Mouse (Mus musculus) forebrain, embryonic 14.5 days (tissue): ENCODE data around the gene Prkar2b. TPM values are rescaled to one million over a fixed set of nuclear protein-coding genes. Genes with fewer than 3 reads are reported as not detected.

Experiments used
- ATAC-seq: fragments of 200-750 bp; cut with Nextera tagmentation; 2 replicates; pipeline ENCODE4 v1.8.0; 2017; ENCODE audit warnings: mild to moderate bottlenecking, moderate library complexity
- DNase-seq: peaks from one replicate; pipeline ENCODE4 v3.0.0-alpha.2; 2015; ENCODE audit warnings: low spot score
- H3K27ac ChIP-seq: fragments of 300-500 bp; sonication (generic); 2 replicates; pipeline ENCODE4 v1.5.1; 2014; ENCODE audit warnings: low read depth, mild to moderate bottlenecking, control low read depth, low read length, moderate library complexity
- H3K27me3 ChIP-seq: fragments of 300-500 bp; sonication (generic); replicated peaks from 2 replicates; pipeline ENCODE4 v1.6.1; 2014; ENCODE audit warnings: low read length, control low read depth, mixed read lengths; ENCODE audit not compliant: control insufficient read depth, insufficient read depth
- H3K36me3 ChIP-seq: fragments of 300-500 bp; sonication (generic); 2 replicates; pipeline ENCODE4 v1.6.1; 2014; ENCODE audit warnings: low read length, control low read depth; ENCODE audit not compliant: control insufficient read depth, insufficient read depth
- H3K4me1 ChIP-seq: fragments of 300-500 bp; sonication (generic); 2 replicates; pipeline ENCODE4 v1.6.1; 2014; ENCODE audit warnings: antibody characterized with exemption, low read length, control low read depth; ENCODE audit not compliant: control insufficient read depth, insufficient read depth
- H3K4me2 ChIP-seq: fragments of 300-500 bp; sonication (generic); 2 replicates; pipeline ENCODE4 v1.6.1; 2014; ENCODE audit warnings: mild to moderate bottlenecking, control low read depth, low read length
- H3K4me3 ChIP-seq: fragments of 300-500 bp; sonication (generic); 2 replicates; pipeline ENCODE4 v1.5.1; 2014; ENCODE audit warnings: low read depth, low read length, control low read depth
- H3K9ac ChIP-seq: fragments of 300-500 bp; sonication (generic); 2 replicates; pipeline ENCODE4 v1.6.1; 2014; ENCODE audit warnings: mild to moderate bottlenecking, low read length, control low read depth, moderate library complexity
- H3K9me3 ChIP-seq: fragments of 300-500 bp; sonication (generic); replicated peaks from 2 replicates; pipeline ENCODE4 v1.6.1; 2016; ENCODE audit warnings: low read length, control low read depth, mixed read lengths; ENCODE audit not compliant: control insufficient read depth
- WGBS: fragments of 180-500 bp; shearing (Covaris S2); extraction: QIAGEN DNeasy Blood & Tissue Kit; methylation state at CpG from one replicate; pipeline ENCODE4 v1.1.7; 2014; 5-methylcytosine and 5-hydroxymethylcytosine counted together
- polyA plus RNA-seq: library from polyadenylated mRNA; unstranded; fragments of >200 nt; fragmentation: Nextera tagmentation; extraction: Ambion mirVana; gene quantifications from 2 replicates; pipeline ENCODE4 v1.2.1, GENCODE M21; 2014

The Prkar2b gene
- polyA plus RNA-seq, result 114 and 139 TPM in 2 replicates

- H3K9ac ChIP-seq, result peak within 1 kb of the TSS; percentile 95
- H3K9me3 ChIP-seq, result no peaks in the 10 kb centered on the region
- no peaks in the 10 kb centered on the region for H3K36me3 ChIP-seq
- WGBS, result 1% methylated on average over 48 of the region's 64 CpGs
- no peaks in the 10 kb centered on the region for H3K27me3 ChIP-seq
- peak within 1 kb of the TSS; percentile 84 for H3K4me3 ChIP-seq
- peak; percentile 96 for DNase-seq
- peaks cover 21% of the 10 kb centered on the region for H3K4me1 ChIP-seq
- peak within 1 kb of the TSS; percentile 98 for H3K27ac ChIP-seq
- peak; percentile 95 for ATAC-seq
- H3K4me2 ChIP-seq, result peak within 1 kb of the TSS; percentile 66
These were observed at the start of gene Prkar2b for GRCm38 (mm10) chr12:32061090-32061930. Gene Prkar2b (minus strand): TSS chr12:32061296.

- no peaks in the 10 kb centered on the region for H3K27me3 ChIP-seq
- no peaks in the 10 kb centered on the region for H3K4me1 ChIP-seq
- H3K9me3 ChIP-seq, result no peaks in the 10 kb centered on the region
- no peak for ATAC-seq
- no peak overlapping the region for H3K4me3 ChIP-seq
- no peak overlapping the region for H3K27ac ChIP-seq
- H3K36me3 ChIP-seq, result no peaks in the 10 kb centered on the region
- H3K4me2 ChIP-seq, result no peak overlapping the region
- 90% methylated on average over 8 of the region's 8 CpGs for WGBS
- H3K9ac ChIP-seq, result no peak overlapping the region
- DNase-seq, result no peak
These were observed 48.1 kb upstream of the Prkar2b start for GRCm38 (mm10) chr12:32109201-32109600.

GRCm38 (mm10) chr12:32104955-32105521 is 43.9 kb upstream of the Prkar2b start:
- no peak overlapping the region for H3K4me2 ChIP-seq
- H3K27me3 ChIP-seq, result no peaks in the 10 kb centered on the region
- no peaks in the 10 kb centered on the region for H3K4me1 ChIP-seq
- no peaks in the 10 kb centered on the region for H3K9me3 ChIP-seq
- whole genome bisulfite sequencing, result 86% methylated on average over 4 of the region's 4 CpGs
- ATAC-seq, result no peak
- no peak overlapping the region for H3K4me3 ChIP-seq
- H3K36me3 ChIP-seq, result no peaks in the 10 kb centered on the region
- no peak for DNase-seq
- no peak overlapping the region for H3K27ac ChIP-seq
- no peak overlapping the region for H3K9ac ChIP-seq

GRCm38 (mm10) chr12:32104451-32104862 is 43.4 kb upstream of the Prkar2b start:
- Histone ChIP-seq H3K4me1 (no peaks in the 10 kb centered on the region), H3K9me3 (no peaks in the 10 kb centered on the region), H3K4me2 (no peak overlapping the region), H3K4me3 (no peak overlapping the region), H3K36me3 (no peaks in the 10 kb centered on the region), H3K9ac (no peak overlapping the region), H3K27ac (no peak overlapping the region), H3K27me3 (no peaks in the 10 kb centered on the region)
- DNase-seq, result no peak
- 89% methylated on average over 6 of the region's 6 CpGs for WGBS
- no peak for ATAC-seq

- WGBS, result 94% methylated on average over 4 of the region's 4 CpGs
- Histone ChIP-seq H3K9ac (no peak overlapping the region), H3K4me2 (no peak overlapping the region), H3K9me3 (no peaks in the 10 kb centered on the region), H3K4me3 (no peak overlapping the region), H3K36me3 (no peaks in the 10 kb centered on the region), H3K4me1 (no peaks in the 10 kb centered on the region), H3K27me3 (no peaks in the 10 kb centered on the region), H3K27ac (no peak overlapping the region)
- ATAC-seq, result no peak
- DNase-seq, result no peak
These were observed 40.2 kb upstream of the Prkar2b start for GRCm38 (mm10) chr12:32101306-32101705.

- ATAC-seq (no peak), DNase-seq (no peak)
- Histone ChIP-seq H3K4me2 (no peak overlapping the region), H3K36me3 (no peaks in the 10 kb centered on the region), H3K4me3 (no peak overlapping the region), H3K9me3 (no peaks in the 10 kb centered on the region), H3K4me1 (no peaks in the 10 kb centered on the region), H3K27me3 (no peaks in the 10 kb centered on the region), H3K9ac (no peak overlapping the region), H3K27ac (no peak overlapping the region)
- WGBS, result 92% methylated on average over 4 of the region's 4 CpGs
These were observed 38.6 kb upstream of the Prkar2b start for GRCm38 (mm10) chr12:32099686-32100206.

- Histone ChIP-seq H3K27ac (no peak overlapping the region), H3K4me3 (no peak overlapping the region), H3K36me3 (no peaks in the 10 kb centered on the region), H3K27me3 (no peaks in the 10 kb centered on the region), H3K9ac (no peak overlapping the region), H3K9me3 (no peaks in the 10 kb centered on the region), H3K4me1 (no peaks in the 10 kb centered on the region), H3K4me2 (no peak overlapping the region)
- ATAC-seq (no peak), DNase-seq (no peak)
- 76% methylated on average over 4 of the region's 4 CpGs for WGBS
These were observed 37.5 kb upstream of the Prkar2b start for GRCm38 (mm10) chr12:32098596-32098995.

- no peaks in the 10 kb centered on the region for H3K27me3 ChIP-seq
- no peak overlapping the region for H3K4me3 ChIP-seq
- no peak overlapping the region for H3K4me2 ChIP-seq
- DNase-seq (no peak), ATAC-seq (no peak)
- H3K4me1 ChIP-seq, result no peaks in the 10 kb centered on the region
- H3K9ac ChIP-seq, result no peak overlapping the region
- no peak overlapping the region for H3K27ac ChIP-seq
- 71% methylated on average over 1 of the region's 1 CpGs for WGBS
- no peaks in the 10 kb centered on the region for H3K36me3 ChIP-seq
- no peaks in the 10 kb centered on the region for H3K9me3 ChIP-seq
These were observed 36.0 kb upstream of the Prkar2b start for GRCm38 (mm10) chr12:32097107-32097506.

- WGBS, result 81% methylated on average over 1 of the region's 1 CpGs
- Histone ChIP-seq H3K4me1 (no peaks in the 10 kb centered on the region), H3K27ac (no peak overlapping the region), H3K9me3 (0 out of 2 replicates have a peak, but pooled peaks cover 5% of the 10 kb centered on the region), H3K9ac (no peak overlapping the region), H3K27me3 (no peaks in the 10 kb centered on the region), H3K4me2 (no peak overlapping the region), H3K4me3 (no peak overlapping the region), H3K36me3 (no peaks in the 10 kb centered on the region)
- ATAC-seq, result no peak
- no peak for DNase-seq
These were observed 34.1 kb upstream of the Prkar2b start for GRCm38 (mm10) chr12:32095164-32095563.
